Mouse (Mus musculus): ENCODE data around the gene Aldh16a1. TPM values are rescaled to one million over a fixed set of nuclear protein-coding genes. Genes with fewer than 3 reads are reported as not detected.
"Not testable (repeated sequence)": the region's sequence is repeated elsewhere in the genome, so short reads cannot be mapped to it uniquely, and the experiment has no call there.

The Aldh16a1 gene
- total and polyA plus RNA-seq, 2 experiments from 2014 or later: 12.9 to 22.0 TPM

GRCm38 (mm10) chr7:45175929-45176328 lies 21.5 kb upstream of the Aldh16a1 start:
- no peak overlapping the region for H3K9ac ChIP-seq (replicated peaks; ENCODE audit: low read length, poor library complexity, severe bottlenecking)
- WGBS: 2% methylated on average over 23 of the region's 23 CpGs
- TF ChIP-seq CTCF (IDR thresholded peaks at IDR 0.05): no peak
- H3K27me3 ChIP-seq (ENCODE audit: insufficient read depth, low read length): peaks cover 69% of the 10 kb centered on the region
- H3K36me3 ChIP-seq (ENCODE audit: insufficient read depth, low read length): no peaks in the 10 kb centered on the region
- peak overlapping the region; percentile 23 for H3K4me3 ChIP-seq (ENCODE audit: low read depth, low read length)
- H3K4me1 ChIP-seq (ENCODE audit: insufficient read depth, low read length): peaks cover 5% of the 10 kb centered on the region; the same call in 1 of the 2 replicates
- ATAC-seq (ENCODE audit: low FRiP score): 0 out of 2 replicates have a peak, but pooled peaks have one; percentile 45
- DNase-seq (ENCODE audit: low spot score): no peak
- H3K27ac ChIP-seq (ENCODE audit: low read depth, low read length): no peak overlapping the region
- H3K9me3 ChIP-seq (ENCODE audit: low read length): no peaks in the 10 kb centered on the region
- peak overlapping the region; percentile 39 for H3K4me2 ChIP-seq (ENCODE audit: low read depth, low read length, poor library complexity, severe bottlenecking)

GRCm38 (mm10) chr7:45175398-45175797 lies 21.0 kb upstream of the Aldh16a1 start:
- Histone ChIP-seq H3K9ac (replicated peaks; ENCODE audit: low read length, poor library complexity, severe bottlenecking) (no peak overlapping the region), H3K9me3 (ENCODE audit: low read length) (no peaks in the 10 kb centered on the region), H3K36me3 (ENCODE audit: insufficient read depth, low read length) (no peaks in the 10 kb centered on the region), H3K27ac (ENCODE audit: low read depth, low read length) (no peak overlapping the region), H3K4me2 (ENCODE audit: low read depth, low read length, poor library complexity, severe bottlenecking) (no peak overlapping the region), H3K4me3 (ENCODE audit: low read depth, low read length) (no peak overlapping the region), H3K4me1 (ENCODE audit: insufficient read depth, low read length) (peaks cover 5% of the 10 kb centered on the region; the same call in 1 of the 2 replicates), H3K27me3 (ENCODE audit: insufficient read depth, low read length) (peaks cover 64% of the 10 kb centered on the region)
- no peak for TF ChIP-seq CTCF (IDR thresholded peaks at IDR 0.05)
- 3% methylated on average over 13 of the region's 13 CpGs for WGBS
- ATAC-seq (ENCODE audit: low FRiP score) (no peak), DNase-seq (ENCODE audit: low spot score) (no peak)

- Histone ChIP-seq H3K4me1 (ENCODE audit: insufficient read depth, low read length) (peaks cover 5% of the 10 kb centered on the region; the same call in 1 of the 2 replicates), H3K4me3 (ENCODE audit: low read depth, low read length) (0 out of 2 replicates have a peak overlapping the region, but pooled peaks have one; percentile 6), H3K36me3 (ENCODE audit: insufficient read depth, low read length) (no peaks in the 10 kb centered on the region), H3K9ac (replicated peaks; ENCODE audit: low read length, poor library complexity, severe bottlenecking) (no peak overlapping the region), H3K9me3 (ENCODE audit: low read length) (no peaks in the 10 kb centered on the region), H3K27me3 (ENCODE audit: insufficient read depth, low read length) (peaks cover 58% of the 10 kb centered on the region), H3K27ac (ENCODE audit: low read depth, low read length) (no peak overlapping the region), H3K4me2 (ENCODE audit: low read depth, low read length, poor library complexity, severe bottlenecking) (no peak overlapping the region)
- WGBS: 4% methylated on average over 25 of the region's 29 CpGs
- no peak for TF ChIP-seq CTCF (IDR thresholded peaks at IDR 0.05)
- no peak for ATAC-seq (ENCODE audit: low FRiP score)
- no peak for DNase-seq (ENCODE audit: low spot score)
These were observed 20.3 kb upstream of the Aldh16a1 start for GRCm38 (mm10) chr7:45174567-45175280.

- H3K4me1 ChIP-seq (ENCODE audit: insufficient read depth, low read length); ATAC-seq (ENCODE audit: low FRiP score); H3K27ac ChIP-seq (ENCODE audit: low read depth, low read length); H3K4me3 ChIP-seq (ENCODE audit: low read depth, low read length); H3K9ac ChIP-seq (replicated peaks; ENCODE audit: low read length, poor library complexity, severe bottlenecking); H3K4me2 ChIP-seq (ENCODE audit: low read depth, low read length, poor library complexity, severe bottlenecking); H3K36me3 ChIP-seq (ENCODE audit: insufficient read depth, low read length); H3K9me3 ChIP-seq (ENCODE audit: low read length); DNase-seq (ENCODE audit: low spot score): not testable (repeated sequence)
- WGBS: 67% methylated on average over 1 of the region's 1 CpGs
- H3K27me3 ChIP-seq (ENCODE audit: insufficient read depth, low read length): peaks cover 58% of the 10 kb centered on the region
- peak; percentile 60 for TF ChIP-seq CTCF (IDR thresholded peaks at IDR 0.05)
These were observed 19.4 kb upstream of the Aldh16a1 start for GRCm38 (mm10) chr7:45173772-45174171.

GRCm38 (mm10) chr7:45172974-45173373 lies 18.6 kb upstream of the Aldh16a1 start:
- no peaks in the 10 kb centered on the region for H3K36me3 ChIP-seq (ENCODE audit: insufficient read depth, low read length)
- peaks cover 8% of the 10 kb centered on the region; the same call in 1 of the 2 replicates for H3K4me1 ChIP-seq (ENCODE audit: insufficient read depth, low read length)
- H3K27me3 ChIP-seq (ENCODE audit: insufficient read depth, low read length): peaks cover 58% of the 10 kb centered on the region
- H3K9me3 ChIP-seq (ENCODE audit: low read length): no peaks in the 10 kb centered on the region
- DNase-seq (ENCODE audit: low spot score): no peak
- no peak overlapping the region for H3K27ac ChIP-seq (ENCODE audit: low read depth, low read length)
- H3K9ac ChIP-seq (replicated peaks; ENCODE audit: low read length, poor library complexity, severe bottlenecking): no peak overlapping the region
- no peak overlapping the region for H3K4me2 ChIP-seq (ENCODE audit: low read depth, low read length, poor library complexity, severe bottlenecking)
- 69% methylated on average over 7 of the region's 7 CpGs for WGBS
- peak; percentile 17 for TF ChIP-seq CTCF (IDR thresholded peaks at IDR 0.05)
- H3K4me3 ChIP-seq (ENCODE audit: low read depth, low read length): no peak overlapping the region
- no peak for ATAC-seq (ENCODE audit: low FRiP score)

- no peak overlapping the region for H3K9ac ChIP-seq (replicated peaks; ENCODE audit: low read length, poor library complexity, severe bottlenecking)
- H3K27ac ChIP-seq (ENCODE audit: low read depth, low read length): no peak overlapping the region
- peaks cover 4% of the 10 kb centered on the region; the same call in 1 of the 2 replicates for H3K4me1 ChIP-seq (ENCODE audit: insufficient read depth, low read length)
- no peaks in the 10 kb centered on the region for H3K9me3 ChIP-seq (ENCODE audit: low read length)
- H3K36me3 ChIP-seq (ENCODE audit: insufficient read depth, low read length): no peaks in the 10 kb centered on the region
- H3K4me2 ChIP-seq (ENCODE audit: low read depth, low read length, poor library complexity, severe bottlenecking): no peak overlapping the region
- 94% methylated on average over 3 of the region's 3 CpGs for WGBS
- TF ChIP-seq CTCF (IDR thresholded peaks at IDR 0.05): no peak
- ATAC-seq (ENCODE audit: low FRiP score) (no peak), DNase-seq (ENCODE audit: low spot score) (no peak)
- H3K4me3 ChIP-seq (ENCODE audit: low read depth, low read length): no peak overlapping the region
- H3K27me3 ChIP-seq (ENCODE audit: insufficient read depth, low read length): peaks cover 56% of the 10 kb centered on the region
These were observed 15.1 kb upstream of the Aldh16a1 start for GRCm38 (mm10) chr7:45169495-45169894.
